Mouse (Mus musculus) kidney, postnatal 0 days (tissue): Measurements from ENCODE around the gene P4htm. TPM values are rescaled to one million over a fixed set of nuclear protein-coding genes. Genes with fewer than 3 reads are reported as not detected.

ENCODE experiments used
- ATAC-seq: fragments of 200-750 bp; cut with Nextera tagmentation; replicated peaks from 2 replicates; pipeline ENCODE4 v1.8.0; 2017; ENCODE audit warnings: low read depth, moderate number of reproducible peaks, moderate TSS enrichment, moderate library complexity; ENCODE audit not compliant: low FRiP score
- DNase-seq: peaks from one replicate; pipeline ENCODE4 v3.0.0-alpha.2; 2016; ENCODE audit warnings: low spot score
- H3K27ac ChIP-seq: fragments of 300-500 bp; sonication (generic); 2 replicates; pipeline ENCODE4 v1.5.1; 2014; ENCODE audit warnings: mild to moderate bottlenecking
- H3K27me3 ChIP-seq: fragments of 300-500 bp; sonication (generic); 2 replicates; pipeline ENCODE4 v1.6.1; 2014; ENCODE audit warnings: low read length, mixed read lengths; ENCODE audit not compliant: insufficient read depth
- H3K36me3 ChIP-seq: fragments of 300-500 bp; sonication (generic); 2 replicates; pipeline ENCODE4 v1.6.1; 2014; ENCODE audit warnings: low read length, mixed read lengths; ENCODE audit not compliant: insufficient read depth
- H3K4me1 ChIP-seq: fragments of 300-500 bp; sonication (generic); replicated peaks from 2 replicates; pipeline ENCODE4 v1.6.1; 2014; ENCODE audit warnings: antibody characterized with exemption, low read length, mixed read lengths; ENCODE audit not compliant: insufficient read depth
- H3K4me2 ChIP-seq: fragments of 300-500 bp; sonication (generic); 2 replicates; pipeline ENCODE4 v1.6.1; 2014; ENCODE audit warnings: mild to moderate bottlenecking, low read length, moderate library complexity, mixed read lengths
- H3K4me3 ChIP-seq: fragments of 300-500 bp; sonication (generic); replicated peaks from 2 replicates; pipeline ENCODE4 v1.5.1; 2014; ENCODE audit warnings: low read depth, low read length
- H3K9ac ChIP-seq: fragments of 300-500 bp; sonication (generic); 2 replicates; pipeline ENCODE4 v1.6.1; 2014; ENCODE audit warnings: low read depth, low read length
- H3K9me3 ChIP-seq: fragments of 300-500 bp; sonication (generic); replicated peaks from 2 replicates; pipeline ENCODE4 v1.6.1; 2016; ENCODE audit warnings: low read length, inconsistent platforms, mixed read lengths
- CTCF ChIP-seq: IDR thresholded peaks from 2 replicates; pipeline ENCODE4 v1.5.1; 2016; ENCODE audit warnings: antibody characterized with exemption, low read depth, mild to moderate bottlenecking, moderate library complexity
- WGBS: fragments of 180-500 bp; shearing (Covaris S2); extraction: QIAGEN DNeasy Blood & Tissue Kit; methylation state at CpG from one replicate; pipeline ENCODE4 v1.1.7; 2014; 5-methylcytosine and 5-hydroxymethylcytosine counted together
- polyA plus RNA-seq: library from polyadenylated mRNA; unstranded; fragments of >200 nt; fragmentation: Nextera tagmentation; extraction: Ambion mirVana; gene quantifications from 2 replicates; pipeline ENCODE4 v1.2.1, GENCODE M21; 2015

Gene P4htm
- polyA plus RNA-seq, 1 experiment from 2014 or later, result 8.3 TPM

DNA sequence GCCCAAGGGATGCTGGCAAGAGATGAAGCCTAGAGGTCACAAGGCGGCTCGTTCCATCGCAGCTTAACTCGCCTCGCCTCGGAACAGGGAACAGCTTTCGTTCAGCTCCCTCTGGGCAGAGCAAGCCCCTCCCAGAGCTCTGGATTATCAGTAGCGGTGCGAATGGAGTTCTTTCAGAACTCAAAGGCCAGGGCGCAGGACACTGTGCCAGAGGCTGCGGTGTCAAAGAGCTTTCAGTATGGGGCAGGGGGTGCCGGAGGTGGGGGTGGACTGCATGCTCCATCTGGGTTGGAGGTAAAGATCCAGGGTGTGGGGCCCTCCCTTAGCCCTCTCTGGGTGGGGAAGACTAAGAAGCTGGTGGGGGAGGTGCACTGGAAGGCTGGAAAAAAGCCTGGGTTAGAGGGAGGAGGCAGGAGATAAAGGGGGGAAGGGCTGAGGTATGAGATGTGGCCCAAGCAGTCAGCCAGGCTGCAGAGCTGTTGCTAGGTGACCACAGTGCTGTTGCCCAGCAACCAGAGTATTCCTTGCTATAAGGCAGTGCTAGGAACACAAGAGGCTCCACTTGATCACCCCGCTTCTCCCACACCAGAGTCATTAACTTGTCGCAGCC, 9.8 kb downstream of the P4htm start:
- WGBS, result 6% methylated on average over 14 of the region's 14 CpGs
- no peak for TF ChIP-seq CTCF
- Histone ChIP-seq H3K4me2 (peak overlapping the region; percentile 27), H3K27me3 (no peaks in the 10 kb centered on the region), H3K9ac (no peak overlapping the region), H3K36me3 (no peaks in the 10 kb centered on the region), H3K4me3 (no peak overlapping the region), H3K9me3 (no peaks in the 10 kb centered on the region), H3K27ac (peak overlapping the region; percentile 65; the same call in 1 of the 2 replicates), H3K4me1 (peaks cover 5% of the 10 kb centered on the region; the same call in 1 of the 2 replicates)
- DNase-seq (peak; percentile 96), ATAC-seq (peak; percentile 94)

DNA sequence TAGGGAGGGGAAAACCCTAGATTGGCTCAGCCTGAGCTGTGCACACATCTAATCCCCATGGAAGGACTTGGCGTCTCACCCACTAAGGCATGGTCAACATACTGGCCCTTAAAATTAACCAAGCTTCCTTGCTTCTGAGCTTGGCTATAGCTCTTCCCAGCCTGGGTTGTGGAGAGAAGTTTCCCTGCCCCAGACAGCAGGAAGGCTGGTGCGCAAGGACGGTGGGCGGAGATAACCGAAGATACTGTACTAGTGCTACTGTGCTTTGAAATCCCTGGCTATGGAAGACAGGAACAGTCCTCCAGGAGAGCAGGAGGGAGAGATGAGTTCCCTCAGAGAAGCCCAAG, 18.1 kb downstream of the P4htm start:
- Histone ChIP-seq H3K36me3 (0 out of 2 replicates have a peak, but pooled peaks cover 8% of the 10 kb centered on the region), H3K4me3 (peak overlapping the region; percentile 74), H3K9ac (peak overlapping the region; percentile 88), H3K4me1 (peaks cover 11% of the 10 kb centered on the region; the same call in 1 of the 2 replicates), H3K4me2 (peak overlapping the region; percentile 84), H3K27me3 (no peaks in the 10 kb centered on the region), H3K27ac (peak overlapping the region; percentile 90), H3K9me3 (no peaks in the 10 kb centered on the region)
- ATAC-seq (0 out of 2 replicates have a peak, but pooled peaks have one; percentile 0), DNase-seq (no peak)
- TF ChIP-seq CTCF, result no peak
- WGBS, result 65% methylated on average over 5 of the region's 5 CpGs

DNA sequence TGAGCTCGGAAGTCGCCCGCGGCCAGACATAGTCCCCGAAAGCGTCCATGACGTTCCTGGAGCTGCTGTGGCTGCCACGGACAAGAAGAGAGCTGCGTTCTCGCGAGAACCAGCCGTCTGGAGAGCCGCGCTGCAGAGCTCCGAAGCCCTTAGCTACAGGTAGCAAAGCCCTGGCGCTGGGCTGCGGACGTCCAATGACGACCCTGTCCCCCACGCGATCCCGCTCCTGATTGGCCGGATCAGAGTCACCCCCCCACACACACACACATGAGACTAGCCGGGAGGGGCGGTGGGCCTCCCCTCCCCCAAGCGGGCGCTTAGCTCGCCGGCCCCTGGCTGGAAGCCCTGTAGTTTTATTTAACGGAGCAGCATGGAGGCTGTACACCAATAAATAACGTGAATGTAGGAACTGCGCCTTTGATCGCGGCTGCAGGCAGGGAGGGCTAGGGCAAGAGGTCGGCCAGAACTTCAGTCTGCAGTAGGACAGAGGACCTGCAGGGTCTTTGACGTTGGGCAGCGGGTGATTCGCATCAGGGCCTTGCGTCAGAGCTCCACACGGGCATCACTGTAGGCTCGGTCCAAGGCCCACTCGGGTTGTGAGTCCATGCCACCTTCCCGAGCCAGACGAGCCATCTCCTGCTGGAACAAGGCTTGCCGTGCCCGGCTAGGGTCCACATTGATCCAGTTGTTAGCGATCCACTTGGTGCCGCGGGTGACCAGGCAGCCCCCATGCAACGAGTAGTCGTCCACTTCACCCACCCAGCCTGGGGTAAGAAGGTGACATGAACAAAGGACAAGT, 18.7 kb downstream of the P4htm start, which contains the start of gene Wdr6:
Wdr6 (minus strand) TSS at position 195 of the 799 bp plus-strand sequence.
- peak; percentile 98 for DNase-seq
- 0 out of 2 replicates have a peak, but pooled peaks cover 8% of the 10 kb centered on the region for H3K36me3 ChIP-seq
- TF ChIP-seq CTCF, result peak; percentile 3; the same call in 1 of the 2 replicates
- peak within 1 kb of the TSS; percentile 84 for H3K4me2 ChIP-seq
- WGBS, result 3% methylated on average over 51 of the region's 51 CpGs
- peak within 1 kb of the TSS; percentile 88 for H3K9ac ChIP-seq
- peaks cover 11% of the 10 kb centered on the region; the same call in 1 of the 2 replicates for H3K4me1 ChIP-seq
- peak within 1 kb of the TSS; percentile 90 for H3K27ac ChIP-seq
- H3K27me3 ChIP-seq, result no peaks in the 10 kb centered on the region
- H3K9me3 ChIP-seq, result no peaks in the 10 kb centered on the region
- H3K4me3 ChIP-seq, result peak within 1 kb of the TSS; percentile 74
- ATAC-seq, result peak; percentile 94

DNA sequence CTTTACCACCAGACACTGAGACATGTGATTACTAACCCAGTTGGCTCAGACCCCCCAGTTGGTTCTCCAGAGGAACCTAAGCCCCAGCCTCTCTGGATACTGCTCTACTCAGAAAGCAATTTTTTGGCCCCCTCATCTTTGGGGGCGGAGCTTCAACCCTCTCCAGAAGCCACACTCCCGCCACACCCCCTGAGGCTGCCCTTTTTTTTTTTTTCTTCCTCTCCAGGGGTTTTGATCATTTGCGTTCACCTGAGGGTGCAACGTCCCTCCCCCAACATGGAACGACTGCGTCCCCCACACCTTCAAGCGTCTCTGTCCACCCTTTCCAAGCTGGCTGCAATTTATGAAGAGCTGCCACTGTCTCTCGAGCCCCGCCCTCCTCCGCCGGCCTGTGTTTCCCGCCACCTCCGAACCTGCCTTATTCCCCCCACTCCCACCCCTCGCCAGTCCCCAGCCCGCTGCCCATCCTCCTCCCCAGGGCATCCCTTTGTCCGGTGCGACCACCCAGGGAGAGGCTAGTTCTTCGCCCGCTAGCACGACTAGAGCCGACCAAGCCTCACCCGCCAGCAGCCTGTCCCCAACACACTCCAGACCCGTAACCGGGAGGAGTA, 19.4 kb downstream of the P4htm start:
- Histone ChIP-seq H3K9ac (peak overlapping the region; percentile 88), H3K27ac (peak overlapping the region; percentile 90), H3K27me3 (no peaks in the 10 kb centered on the region), H3K4me1 (peaks cover 11% of the 10 kb centered on the region; the same call in 1 of the 2 replicates), H3K9me3 (no peaks in the 10 kb centered on the region), H3K4me2 (peak overlapping the region; percentile 84), H3K36me3 (peaks cover 12% of the 10 kb centered on the region; the same call in 1 of the 2 replicates), H3K4me3 (peak overlapping the region; percentile 74)
- ATAC-seq (peak; percentile 11), DNase-seq (peak; percentile 78)
- WGBS, result 0% methylated on average over 24 of the region's 24 CpGs
- no peak for TF ChIP-seq CTCF

DNA sequence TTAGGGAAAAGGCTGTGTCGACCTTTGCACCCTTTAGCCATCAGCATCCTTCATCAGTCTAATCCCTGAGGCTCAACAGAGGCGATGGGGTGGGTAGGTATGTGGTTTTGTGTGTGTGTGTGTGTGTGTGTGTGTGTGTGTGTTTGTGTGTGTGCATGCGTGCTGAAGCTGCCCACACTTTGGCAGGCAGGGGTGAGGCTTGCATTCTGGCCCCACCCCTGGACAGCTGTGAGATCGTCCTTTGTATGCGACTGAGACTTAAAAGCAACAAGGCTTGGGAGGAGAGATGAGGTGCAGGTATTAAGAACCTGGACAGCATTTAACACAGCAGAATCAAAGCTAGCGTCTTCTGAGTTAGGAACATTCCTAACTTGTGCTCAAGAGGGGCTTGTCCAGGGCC, 20.4 kb downstream of the P4htm start:
- Histone ChIP-seq H3K27ac (no peak overlapping the region), H3K27me3 (no peaks in the 10 kb centered on the region), H3K4me1 (peaks cover 11% of the 10 kb centered on the region; the same call in 1 of the 2 replicates), H3K9me3 (no peaks in the 10 kb centered on the region), H3K4me2 (peak overlapping the region; percentile 84), H3K9ac (no peak overlapping the region; the same call in 1 of the 2 replicates), H3K4me3 (no peak overlapping the region), H3K36me3 (peaks cover 22% of the 10 kb centered on the region)
- TF ChIP-seq CTCF, result no peak
- WGBS, result 43% methylated on average over 6 of the region's 6 CpGs
- ATAC-seq (no peak), DNase-seq (no peak)
